Mouse (Mus musculus) adrenal gland, adult (tissue): ENCODE data around the gene Nubp1.

Experiments used
- DNase-seq, 2 experiments: peaks; one replicate each; pipeline ENCODE4 v3.0.0; 2022 to 2023; ENCODE audit warnings: low spot score in 1 of 2; ENCODE audit not compliant: inconsistent age in 2 of 2

Gene Nubp1

DNA sequence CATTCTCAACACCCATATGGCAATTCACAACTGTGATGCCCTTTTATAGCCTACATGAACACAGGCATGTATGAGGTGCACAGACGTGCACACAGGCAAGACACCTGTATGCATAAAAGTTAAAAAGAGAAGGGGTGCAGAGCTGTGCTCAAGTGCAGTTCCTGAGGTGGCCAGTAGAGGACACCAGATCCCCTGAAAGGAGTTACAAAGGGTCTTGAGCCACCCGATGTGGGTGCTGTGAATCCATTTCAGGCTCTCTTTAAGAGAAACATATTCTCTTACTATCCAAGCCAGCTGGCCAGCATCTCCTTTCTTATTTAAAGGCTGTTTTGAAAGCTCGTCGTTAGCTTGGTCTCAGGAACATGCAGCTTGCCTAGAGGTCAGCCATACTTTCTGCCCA is 5.1 kb downstream of the Nubp1 start:
- DNase-seq: no peak

DNA sequence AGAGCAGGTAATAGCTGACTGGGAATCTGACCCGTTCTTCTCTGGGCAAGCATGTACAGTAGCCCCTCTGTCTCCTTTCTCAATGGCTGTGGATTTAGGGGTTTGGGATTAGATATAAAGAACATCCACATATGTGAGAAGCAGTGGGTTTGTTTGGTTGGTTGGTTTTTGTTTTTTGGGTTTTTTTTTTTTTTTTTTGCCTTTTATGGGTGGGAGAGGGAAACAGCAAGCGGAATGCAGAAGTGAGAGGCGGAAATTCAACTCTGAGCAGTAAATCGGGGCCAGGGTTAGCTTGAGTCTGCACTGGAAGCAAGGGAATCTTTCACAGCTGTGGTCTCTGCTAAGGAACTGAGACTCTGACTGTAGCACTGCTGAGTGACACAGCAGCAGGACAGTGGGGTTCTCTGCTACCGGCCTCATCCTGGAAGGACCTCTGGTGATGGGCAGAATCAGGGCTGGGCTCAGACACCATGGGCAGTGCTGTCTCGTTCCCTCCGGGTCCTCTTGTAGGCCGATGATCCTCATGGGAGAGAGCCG is 6.0 kb downstream of the Nubp1 start:
- DNase-seq: no peak

DNA sequence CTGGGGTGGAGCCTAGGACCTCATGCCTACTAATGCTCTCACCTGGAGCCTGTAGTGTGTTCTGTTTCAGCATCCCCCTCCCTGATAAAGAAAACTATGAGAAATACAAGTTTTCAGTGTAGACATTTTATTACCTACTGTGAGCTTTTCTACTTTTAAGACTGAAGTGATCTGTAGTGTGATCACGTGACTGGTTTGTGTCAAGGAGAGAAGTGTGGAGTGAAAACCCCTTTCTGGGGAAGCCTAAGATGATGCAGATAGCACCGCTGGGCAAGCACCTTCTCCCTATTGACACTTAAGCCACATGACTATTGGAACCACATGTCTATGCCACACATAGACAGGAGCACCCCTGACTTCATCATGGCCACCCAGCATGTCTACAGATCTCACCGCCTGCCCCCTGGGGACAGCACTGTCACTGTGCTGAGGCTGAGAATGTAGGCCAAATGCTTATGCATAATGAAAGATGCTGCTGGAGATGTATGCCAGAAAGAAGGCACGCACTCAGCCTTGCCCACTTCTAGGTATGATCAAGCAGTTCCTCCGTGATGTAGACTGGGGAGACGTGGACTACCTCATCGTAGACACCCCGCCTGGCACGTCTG is 8.8 kb downstream of the Nubp1 start:
- no peak for DNase-seq

DNA sequence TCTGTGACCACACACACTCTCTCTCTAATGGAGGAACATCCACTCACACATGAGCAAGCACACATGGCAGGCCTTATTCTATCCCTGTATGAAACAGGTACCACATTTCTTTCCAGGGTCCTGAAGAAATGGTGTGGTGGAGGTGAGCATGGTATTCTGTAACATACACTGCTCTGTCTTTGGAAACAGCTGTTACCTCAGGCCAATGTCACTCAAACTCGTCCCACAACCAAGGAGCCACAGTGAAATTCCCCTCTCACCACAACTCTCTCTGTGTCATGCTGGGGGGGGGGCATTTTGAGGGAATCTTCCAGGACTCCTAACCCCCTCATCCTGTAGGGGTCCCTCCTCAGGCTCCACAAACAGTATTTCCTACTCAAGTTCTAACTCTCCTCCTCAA is 20.2 kb downstream of the Nubp1 start:
- DNase-seq: no peak

DNA sequence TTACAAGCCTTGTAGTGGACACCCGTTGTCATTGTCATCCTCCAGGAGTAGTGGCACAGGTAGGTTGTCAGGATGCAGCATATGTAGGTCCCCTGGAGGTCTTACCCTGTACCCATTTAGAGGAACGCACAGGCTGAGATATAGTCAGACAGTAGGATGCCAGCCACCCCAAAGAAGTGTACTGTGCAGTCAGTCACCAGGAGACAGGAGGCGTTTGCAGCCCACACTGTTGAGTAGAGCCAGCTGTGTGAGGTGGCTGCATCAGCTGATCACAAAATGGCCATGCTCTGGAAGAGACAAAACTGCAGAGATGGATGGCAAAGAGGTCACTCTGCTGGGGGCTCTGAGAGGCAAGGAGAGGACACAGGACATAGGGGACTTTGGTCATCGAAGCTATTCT is 20.6 kb downstream of the Nubp1 start:
- no peak for DNase-seq

DNA sequence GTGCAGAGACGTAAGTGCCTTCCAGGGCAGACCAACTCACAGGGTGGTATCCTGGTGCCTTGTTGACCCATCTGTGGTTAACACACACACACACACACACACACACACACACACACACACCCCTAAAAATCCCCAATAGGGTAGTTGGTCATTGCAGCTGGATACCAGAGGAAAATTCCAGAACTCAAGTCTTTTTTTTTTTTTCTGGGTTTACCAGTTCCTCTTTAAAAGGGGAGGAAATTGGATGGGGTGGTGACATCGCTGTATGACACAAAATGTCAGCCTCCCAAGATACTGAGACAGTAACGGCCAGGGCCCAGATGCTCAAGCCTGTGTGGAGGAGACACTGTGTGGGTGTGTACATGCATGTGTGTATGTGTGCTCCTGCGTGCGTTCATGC is 21.6 kb downstream of the Nubp1 start:
- DNase-seq: no peak

DNA sequence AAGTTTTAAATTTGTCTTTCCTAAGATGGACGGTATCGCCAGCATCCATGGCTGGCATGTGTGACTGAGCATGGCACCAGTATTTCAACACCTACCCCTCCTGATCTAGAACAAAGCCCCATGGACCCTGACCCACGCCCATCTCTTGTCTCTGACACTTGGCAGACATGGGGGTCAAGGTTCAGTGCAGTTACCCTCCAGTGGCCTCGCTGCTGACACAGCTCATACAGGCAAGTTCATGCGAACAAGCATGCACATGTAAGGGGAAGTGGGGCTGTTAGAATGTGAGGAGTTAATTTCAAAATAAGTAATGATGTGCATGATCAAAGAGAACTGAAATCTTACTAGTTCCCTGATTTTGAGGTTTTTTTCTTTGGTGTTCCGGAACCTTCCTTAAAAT is 24.4 kb downstream of the Nubp1 start:
- no peak for DNase-seq

DNA sequence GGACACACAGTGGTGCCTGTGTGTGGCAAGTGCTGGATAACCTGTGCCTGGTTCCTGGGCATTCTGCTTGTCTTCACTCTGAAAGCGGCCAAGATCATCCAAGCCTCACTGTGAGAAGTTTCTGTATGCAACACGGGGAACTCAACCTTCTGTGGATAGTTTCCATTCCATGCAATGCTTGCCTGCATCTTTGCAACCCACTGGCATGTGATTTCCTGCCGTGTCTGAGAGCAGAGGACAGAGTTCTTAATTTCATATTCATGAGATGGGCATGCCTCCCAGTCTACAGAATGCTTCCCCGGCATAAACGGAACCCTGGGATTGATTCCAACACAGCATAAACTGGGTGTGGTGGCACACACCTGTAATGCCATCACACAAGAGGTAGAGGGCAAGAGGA is 26.3 kb downstream of the Nubp1 start:
- no peak for DNase-seq

DNA sequence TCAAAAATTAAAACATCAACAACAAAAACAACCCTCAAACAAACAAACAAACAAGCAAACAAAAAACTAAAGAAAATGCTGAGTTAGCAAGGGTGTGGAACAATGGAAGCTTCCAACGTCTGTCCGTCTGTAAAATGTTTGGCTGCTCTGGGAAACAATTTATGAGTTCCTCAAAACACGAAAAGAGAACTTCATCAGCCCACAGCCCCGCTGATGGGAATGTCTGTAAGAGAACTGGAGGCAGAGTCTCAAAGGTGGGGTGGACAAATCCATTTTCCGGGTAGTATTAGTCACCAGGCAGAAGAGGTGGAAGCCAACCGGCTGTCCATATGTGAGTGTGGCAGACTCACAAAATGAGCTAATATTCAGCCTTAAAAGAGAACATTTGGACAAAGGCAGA is 29.6 kb downstream of the Nubp1 start:
- DNase-seq: no peak

DNA sequence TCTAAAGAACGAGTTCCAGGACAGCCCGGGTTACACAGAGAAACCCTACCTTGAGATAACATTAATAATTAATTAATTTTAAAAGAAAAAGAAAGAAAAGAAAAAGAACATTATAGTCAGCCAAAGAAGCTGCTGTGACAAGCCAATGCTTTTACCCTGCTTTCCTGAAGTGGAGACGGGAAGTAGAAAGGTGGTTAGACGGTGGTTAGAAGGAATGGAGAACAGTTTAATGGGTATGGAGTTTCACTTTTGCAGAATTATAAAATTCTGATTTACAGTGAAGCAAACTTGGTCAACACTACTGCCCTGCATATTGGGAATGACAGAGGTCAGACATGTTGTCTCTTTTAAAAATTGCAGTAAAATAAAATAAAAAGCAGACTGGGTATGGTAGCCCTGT is 30.0 kb downstream of the Nubp1 start:
- DNase-seq: no peak

DNA sequence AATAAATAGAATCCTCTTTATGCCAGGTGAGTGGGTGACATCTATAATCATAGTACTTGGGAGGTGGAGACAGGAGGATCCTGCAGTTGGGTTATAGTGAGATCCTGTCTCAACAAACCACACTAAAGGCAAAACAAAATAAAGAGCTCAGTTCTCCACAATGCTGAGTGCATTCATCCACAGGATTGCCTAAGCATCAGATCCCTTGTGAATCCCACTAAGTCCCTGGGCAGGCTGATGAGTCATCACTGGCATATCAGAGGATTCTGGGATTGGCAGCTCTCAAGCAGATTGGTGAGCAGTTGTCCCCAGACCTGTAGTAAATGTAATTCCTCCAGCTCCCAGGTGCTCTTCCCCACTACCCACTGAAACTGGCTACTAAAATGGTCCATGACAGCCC is 32.0 kb downstream of the Nubp1 start:
- no peak for DNase-seq

DNA sequence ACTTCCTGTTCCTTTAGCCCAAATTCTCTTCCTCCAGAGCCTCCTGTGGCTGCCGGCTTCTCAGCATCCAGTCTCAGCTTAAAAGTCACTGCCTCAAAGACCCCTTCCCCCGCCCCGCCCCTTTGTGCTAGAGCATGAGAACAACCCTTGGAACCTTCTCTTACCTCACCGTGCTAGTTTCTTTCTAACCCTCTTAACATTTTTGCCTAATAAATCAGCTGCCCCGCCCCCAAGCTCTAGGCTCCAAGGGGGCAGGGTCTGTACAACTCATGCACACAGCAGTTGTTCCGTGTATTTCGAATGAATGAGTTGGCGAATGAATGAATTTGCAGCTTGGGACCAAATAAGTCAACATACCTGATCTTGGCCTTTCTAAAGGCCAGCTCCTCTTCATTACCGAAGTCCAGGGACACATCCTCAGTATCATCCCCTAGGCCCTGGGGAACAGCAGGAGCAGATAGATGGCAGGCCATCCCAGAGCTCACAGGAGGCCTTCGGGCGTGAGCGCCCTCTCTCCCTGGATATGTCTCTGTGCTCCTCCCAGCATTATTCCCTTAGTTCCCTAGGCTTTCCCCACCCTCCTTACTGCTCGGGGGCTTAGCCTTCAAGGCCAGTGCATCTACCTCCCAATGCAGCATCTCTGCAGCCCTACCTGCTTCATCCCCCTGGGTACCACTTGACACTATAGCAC is 35.0 kb downstream of the Nubp1 start:
- no peak for DNase-seq

DNA sequence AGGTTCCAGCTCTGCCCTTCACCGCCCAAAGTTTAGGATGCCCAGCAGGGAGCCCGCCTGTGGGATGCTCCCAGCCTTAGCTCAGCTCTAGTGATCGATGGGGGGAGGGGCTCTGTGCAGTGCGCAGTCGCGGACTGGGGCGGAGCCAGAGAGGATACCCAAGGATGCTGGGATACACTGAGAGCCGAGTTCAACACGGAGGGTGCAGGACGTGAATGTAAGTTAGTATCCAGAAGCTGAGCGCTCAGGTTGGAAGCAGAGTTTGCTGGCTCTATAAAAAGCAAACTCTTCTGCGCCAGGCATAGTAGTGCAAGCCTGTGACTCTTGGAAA is 35.5 kb downstream of the Nubp1 start, which contains the start of gene Tvp23a:
TSS of gene Tvp23a (minus strand) at position 99 of the 331 bp plus-strand sequence.
- peak; percentile 47 to 62 for DNase-seq

DNA sequence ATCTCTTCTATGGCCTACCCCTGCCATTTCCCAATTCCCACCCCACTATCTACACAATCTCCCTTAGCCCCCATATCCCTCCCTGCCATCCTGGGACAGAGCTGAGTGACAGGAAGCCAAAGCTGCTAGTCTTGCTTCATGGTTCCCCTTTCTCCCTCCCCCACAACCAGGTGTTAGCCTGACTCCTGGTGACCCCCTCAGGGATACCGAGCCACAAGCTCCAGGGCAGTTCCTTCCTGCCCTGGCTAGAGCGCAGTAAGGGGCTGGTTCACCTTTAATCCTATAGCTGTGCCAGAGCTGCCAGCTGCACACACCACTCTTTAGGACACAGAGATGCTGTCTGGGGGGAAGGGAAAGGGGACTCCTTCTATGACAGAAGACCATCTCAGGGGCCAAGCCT is 36.0 kb downstream of the Nubp1 start:
- no peak for DNase-seq

DNA sequence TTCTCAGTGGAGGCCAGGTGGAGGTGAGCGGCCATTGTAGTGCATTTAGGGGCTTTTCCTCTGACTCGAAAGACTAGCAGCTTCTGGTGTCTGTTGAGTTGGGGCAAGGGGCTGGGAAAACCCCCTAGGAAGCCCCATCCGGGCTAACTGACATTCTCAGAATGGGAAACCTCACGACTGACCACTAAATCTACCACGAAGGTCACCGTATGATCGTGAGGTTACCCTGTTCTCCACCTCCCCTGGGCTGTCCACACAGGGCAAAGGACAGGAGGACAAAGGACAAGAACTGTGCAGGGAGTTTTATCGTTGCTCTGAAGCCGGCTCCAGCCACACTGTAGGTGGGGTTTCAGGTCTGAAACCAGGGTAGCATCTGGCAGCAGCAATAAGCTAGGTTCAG is 37.2 kb downstream of the Nubp1 start:
- DNase-seq: no peak

DNA sequence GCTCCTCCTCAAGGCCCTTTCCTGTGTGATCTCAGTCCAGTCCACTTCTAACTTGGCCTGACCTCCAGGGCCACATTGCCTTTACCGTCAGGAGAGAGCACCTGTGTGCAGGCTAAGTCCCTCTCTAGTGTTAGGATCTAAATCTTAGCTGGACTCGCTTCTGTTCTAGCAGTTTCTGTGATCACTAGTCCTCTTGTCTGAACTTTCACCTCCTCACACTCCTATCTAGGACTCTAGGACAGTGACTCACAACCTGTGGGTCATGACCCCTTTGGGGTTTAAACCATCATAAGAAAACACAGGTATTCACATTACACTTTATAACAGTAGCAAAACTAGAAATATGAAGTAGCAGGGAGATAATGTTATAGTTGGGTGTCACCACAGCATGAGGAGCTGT is 40.2 kb downstream of the Nubp1 start:
- DNase-seq: no peak

DNA sequence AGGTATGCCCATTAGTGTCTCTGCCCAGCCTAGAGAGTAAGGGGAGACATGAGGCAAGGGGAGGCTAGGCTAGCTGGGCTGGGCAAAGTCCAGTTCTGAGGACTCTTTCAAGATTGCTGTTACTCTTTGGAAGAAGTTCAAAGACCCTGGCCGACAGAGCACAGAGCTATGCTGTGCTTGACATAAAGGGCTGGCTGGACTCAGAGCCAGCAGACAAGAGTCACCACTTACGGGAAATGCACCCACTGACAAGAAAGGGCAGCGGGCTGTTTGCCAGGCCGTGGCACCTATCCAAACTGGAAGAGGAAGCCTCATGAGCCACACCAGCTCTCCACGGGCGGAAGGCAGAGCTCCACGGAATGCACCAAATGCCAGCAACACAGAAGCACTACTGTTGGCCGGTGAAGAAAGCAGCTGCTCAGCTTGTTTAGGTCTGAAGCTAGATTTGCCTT is 40.7 kb downstream of the Nubp1 start:
- peak; percentile 91 to 97 for DNase-seq

DNA sequence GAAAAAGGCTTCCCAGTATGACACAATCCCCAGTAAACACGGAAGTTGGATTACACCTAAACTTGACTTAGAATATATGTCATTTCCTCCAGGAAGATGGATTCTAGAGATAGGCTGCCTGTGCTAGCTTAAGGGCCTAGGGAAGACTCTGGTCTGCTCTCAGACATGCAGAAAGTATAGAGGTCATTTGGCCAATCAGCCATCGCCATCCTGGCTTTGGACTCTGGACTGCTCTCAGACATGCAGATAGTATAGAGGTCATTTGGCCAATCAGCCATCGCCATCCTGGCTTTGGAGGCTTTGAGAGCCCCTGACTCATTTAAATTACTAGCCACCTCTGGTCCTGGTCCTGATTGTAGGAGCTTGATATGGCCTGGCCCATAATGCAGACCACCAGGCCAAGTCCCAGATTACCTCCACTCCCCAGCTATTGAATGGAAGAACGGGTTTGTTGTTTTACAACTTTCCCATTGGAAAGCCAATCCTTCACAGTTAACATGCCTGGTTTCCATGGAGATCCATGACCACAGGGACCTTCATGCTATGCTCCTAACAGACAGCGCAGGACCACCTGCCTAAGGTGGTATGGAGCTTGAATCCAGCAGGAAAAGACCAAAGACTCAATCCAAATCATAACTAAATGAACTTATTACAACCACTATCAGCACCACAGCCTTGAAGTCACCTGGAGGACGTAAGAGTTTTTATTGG is 42.3 kb downstream of the Nubp1 start:
- DNase-seq: no peak

DNA sequence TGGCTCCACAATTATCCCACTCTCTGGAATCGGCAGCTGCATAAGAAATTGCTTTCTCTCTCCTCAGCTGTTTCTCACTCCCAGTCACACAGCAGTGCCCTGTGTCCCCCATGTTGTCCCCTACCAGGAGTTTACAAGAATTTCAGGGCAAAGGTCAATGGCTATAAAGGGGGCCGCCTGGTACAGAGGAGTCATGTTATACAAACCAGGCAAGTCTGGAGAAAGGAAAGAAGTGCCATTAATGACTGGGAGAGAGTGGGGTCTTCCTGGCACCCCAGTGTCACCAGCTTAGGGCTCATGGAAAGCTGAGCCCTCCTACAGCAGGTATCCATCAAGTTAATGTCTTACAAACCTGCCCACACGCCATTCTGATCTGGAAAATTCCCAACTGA is 42.8 kb downstream of the Nubp1 start:
- DNase-seq: no peak

DNA sequence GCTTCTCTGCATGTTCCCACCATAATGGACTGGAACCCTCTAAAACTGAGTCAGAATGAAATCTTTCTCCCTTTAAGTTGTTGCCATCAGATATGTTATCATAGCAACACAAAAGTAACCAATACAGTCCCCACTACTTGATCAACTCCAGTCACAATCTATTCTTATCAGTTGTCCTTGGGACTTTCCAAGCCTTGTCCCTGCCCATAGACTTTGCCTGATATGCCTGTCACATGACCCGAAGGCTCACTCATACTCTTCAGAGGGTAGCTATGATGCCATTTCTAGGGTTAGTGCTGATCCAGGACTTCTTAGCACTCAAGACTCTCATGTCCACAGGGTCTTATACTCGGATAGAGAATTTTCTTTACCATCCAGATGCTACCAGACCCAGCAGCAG is 48.4 kb downstream of the Nubp1 start:
- no peak for DNase-seq

DNA sequence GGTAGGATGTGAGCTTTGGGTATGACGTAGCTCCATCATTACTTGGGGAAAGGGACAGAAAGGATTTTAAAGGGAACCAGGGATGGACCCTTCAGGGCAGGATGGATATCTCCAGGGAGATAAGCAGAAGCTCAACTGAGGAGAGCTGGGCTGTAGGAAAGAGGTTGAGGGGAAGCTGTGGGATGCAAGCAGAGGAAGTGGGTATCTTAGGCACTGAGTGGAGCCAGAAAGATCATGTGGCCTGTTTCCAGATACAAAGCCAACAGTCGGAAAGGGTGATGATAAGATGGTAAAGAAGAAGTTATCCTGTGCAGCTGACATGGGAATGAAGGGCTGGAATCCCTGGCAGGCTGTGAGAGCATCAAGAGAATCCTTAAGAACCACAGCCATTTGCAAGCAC is 49.4 kb downstream of the Nubp1 start:
- no peak for DNase-seq

DNA sequence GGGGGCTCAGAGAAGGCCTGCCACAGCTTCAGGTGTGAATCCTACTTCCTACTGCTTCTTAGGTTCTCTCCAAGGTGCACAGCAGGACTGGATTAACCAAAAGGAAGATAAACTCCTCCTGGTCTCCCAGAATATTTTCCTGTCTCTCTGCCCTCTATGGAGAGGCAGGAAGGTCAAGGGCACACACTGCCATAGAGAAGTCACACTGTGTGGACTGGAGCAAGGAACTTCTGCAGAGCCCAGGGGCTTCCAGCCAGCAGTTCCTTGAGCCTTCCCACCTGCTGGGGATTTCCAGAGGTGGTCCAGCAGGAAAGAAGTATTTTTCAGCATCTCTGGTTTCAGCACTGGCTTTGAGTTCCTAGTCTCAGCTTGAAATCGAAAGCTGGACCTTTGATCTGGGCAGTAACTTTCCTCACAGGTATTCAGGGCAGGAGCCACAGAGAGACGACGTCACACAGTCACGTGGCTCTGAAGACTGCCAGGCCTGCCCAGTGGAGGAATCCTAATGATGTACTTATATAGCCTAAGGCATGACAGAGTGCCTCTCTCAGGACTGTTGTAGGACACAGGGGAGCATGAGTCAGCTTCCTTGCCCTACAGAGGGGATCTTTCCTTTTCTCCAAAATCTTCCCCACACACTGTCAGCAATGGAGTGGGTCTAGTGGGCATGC is 53.4 kb downstream of the Nubp1 start:
- DNase-seq: no peak
